Mouse (Mus musculus) embryonic facial prominence, embryonic 13.5 days (tissue): ENCODE measurements at regions not wholly inside any gene's neighbourhood (a gene's known extent, or its start where the extent isn't known, plus 50 kb on each side); places are given as distances from the start of the nearest gene placed in this dataset.
A peak's percentile ranks its signal among the peaks of the same experiment; 100 is the strongest.

Experiments
- ATAC-seq: fragments of 200-750 bp; cut with Nextera tagmentation; 2 replicates; pipeline ENCODE4 v1.8.0; 2017; ENCODE audit warnings: low read depth; ENCODE audit not compliant: insufficient number of reproducible peaks, insufficient read depth, low FRiP score, low TSS enrichment
- H3K27ac ChIP-seq: fragments of 300-500 bp; sonication (generic); 2 replicates; pipeline ENCODE4 v1.5.1; 2015; ENCODE audit warnings: moderate library complexity, mild to moderate bottlenecking, inconsistent platforms
- H3K27me3 ChIP-seq: fragments of 300-500 bp; sonication (generic); 2 replicates; pipeline ENCODE4 v1.6.1; 2015; ENCODE audit warnings: mild to moderate bottlenecking, inconsistent platforms
- H3K36me3 ChIP-seq: fragments of 300-500 bp; sonication (generic); 2 replicates; pipeline ENCODE4 v1.6.1; 2015; ENCODE audit warnings: mild to moderate bottlenecking, inconsistent platforms
- H3K4me1 ChIP-seq: fragments of 300-500 bp; sonication (generic); 2 replicates; pipeline ENCODE4 v1.6.1; 2015; ENCODE audit warnings: inconsistent platforms
- H3K4me2 ChIP-seq: fragments of 300-500 bp; sonication (generic); 2 replicates; pipeline ENCODE4 v1.6.1; 2015; ENCODE audit warnings: moderate library complexity, mild to moderate bottlenecking, inconsistent platforms
- H3K4me3 ChIP-seq: fragments of 300-500 bp; sonication (generic); 2 replicates; pipeline ENCODE4 v1.5.1; 2015; ENCODE audit warnings: mild to moderate bottlenecking, inconsistent platforms
- H3K9ac ChIP-seq: fragments of 300-500 bp; sonication (generic); 2 replicates; pipeline ENCODE4 v1.6.1; 2015; ENCODE audit warnings: mild to moderate bottlenecking, inconsistent platforms
- H3K9me3 ChIP-seq: fragments of 300-500 bp; sonication (generic); 2 replicates; pipeline ENCODE4 v1.6.1; 2016; ENCODE audit warnings: inconsistent platforms
- WGBS: fragments of 180-500 bp; shearing (Covaris S2); methylation state at CpG from one replicate; pipeline ENCODE4 v1.1.7; 2015; ENCODE audit warnings: mixed read lengths; 5-methylcytosine and 5-hydroxymethylcytosine counted together

DNA sequence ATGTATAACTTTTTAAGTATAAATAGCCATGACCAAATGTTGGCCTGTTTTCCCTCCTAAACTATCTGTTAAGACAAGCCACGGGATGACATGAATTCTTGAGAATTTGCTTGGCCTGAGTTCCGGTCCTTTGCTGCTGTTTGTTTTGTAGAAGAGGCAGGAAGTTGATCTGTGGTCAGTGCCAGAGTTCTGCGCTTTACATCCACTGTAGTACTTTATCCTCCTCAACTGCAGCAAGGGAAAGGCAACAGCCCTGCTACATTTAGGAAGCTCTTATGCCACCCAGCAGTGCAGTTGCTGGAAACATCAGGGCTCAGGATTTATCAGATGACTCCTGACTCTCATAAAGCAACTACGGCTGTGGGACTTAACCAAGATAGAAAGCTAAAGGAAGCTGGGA lies 508.4 kb upstream of the Map3k7 start:
- 65% methylated on average over 4 of the region's 4 CpGs for WGBS

DNA sequence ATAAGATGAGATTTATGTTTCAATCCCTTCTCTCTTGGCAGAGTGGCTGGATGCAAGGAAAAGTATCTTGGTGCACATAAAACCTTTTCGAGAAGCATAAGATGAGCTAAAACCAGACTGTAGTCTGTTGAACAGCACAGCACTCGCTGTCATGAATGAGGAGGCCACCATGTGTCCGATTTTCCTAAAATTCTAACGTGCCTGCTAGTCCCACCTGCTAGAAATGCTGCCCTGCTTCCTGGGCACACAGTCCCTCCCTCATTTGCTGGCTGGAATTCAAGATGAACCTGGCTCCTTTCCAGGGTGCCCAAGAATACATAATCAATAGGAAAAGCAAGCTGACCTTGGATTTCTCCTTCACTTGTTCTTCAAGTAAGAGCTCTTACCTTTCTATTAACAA lies 501.4 kb upstream of the Map3k7 start:
- Histone ChIP-seq H3K9me3 (no peaks in the 10 kb centered on the region), H3K27ac (no peak overlapping the region), H3K36me3 (no peaks in the 10 kb centered on the region), H3K9ac (no peak overlapping the region), H3K4me2 (no peak overlapping the region), H3K4me3 (no peak overlapping the region), H3K27me3 (no peaks in the 10 kb centered on the region), H3K4me1 (no peaks in the 10 kb centered on the region)
- ATAC-seq: no peak
- 81% methylated on average over 4 of the region's 4 CpGs for WGBS

More for the DNA sequence above, 508.4 kb upstream of the Map3k7 start:
- Histone ChIP-seq H3K9me3 (no peaks in the 10 kb centered on the region), H3K36me3 (no peaks in the 10 kb centered on the region), H3K4me2 (no peak overlapping the region), H3K4me1 (0 out of 2 replicates have a peak, but pooled peaks cover 4% of the 10 kb centered on the region), H3K9ac (no peak overlapping the region), H3K27me3 (no peaks in the 10 kb centered on the region), H3K27ac (no peak overlapping the region), H3K4me3 (no peak overlapping the region)
- no peak for ATAC-seq

- H3K27ac ChIP-seq: no peak overlapping the region
- no peak for ATAC-seq
- 86% methylated on average over 5 of the region's 5 CpGs for WGBS
- no peaks in the 10 kb centered on the region for H3K4me1 ChIP-seq
- no peaks in the 10 kb centered on the region for H3K36me3 ChIP-seq
- no peaks in the 10 kb centered on the region for H3K27me3 ChIP-seq
- H3K9me3 ChIP-seq: no peaks in the 10 kb centered on the region
- no peak overlapping the region for H3K9ac ChIP-seq
- no peak overlapping the region for H3K4me3 ChIP-seq
- H3K4me2 ChIP-seq: no peak overlapping the region
These were observed 500.7 kb upstream of the Map3k7 start for GRCm38 (mm10) chr4:31463130-31463698.

DNA sequence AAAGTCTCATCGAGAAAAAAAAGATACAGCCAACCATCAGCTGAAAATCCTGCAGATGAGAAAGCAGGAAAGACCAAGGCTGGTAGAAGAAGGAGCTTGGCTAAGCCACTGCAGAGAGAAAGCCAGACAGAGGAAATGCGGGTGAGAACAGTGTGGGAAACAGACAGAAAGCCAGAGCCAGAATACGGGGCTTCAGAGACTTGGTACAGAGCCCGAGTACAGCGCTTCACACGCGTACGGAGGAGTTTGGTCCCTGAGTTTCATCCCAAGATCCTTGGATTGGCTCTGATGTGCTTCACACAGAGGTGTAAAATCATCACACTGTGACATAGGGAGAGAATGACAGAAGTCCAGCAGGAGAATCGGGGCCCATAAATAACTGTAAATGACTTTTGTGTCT lies 495.6 kb upstream of the Map3k7 start:
- Histone ChIP-seq H3K27ac (no peak overlapping the region), H3K36me3 (no peaks in the 10 kb centered on the region), H3K4me1 (no peaks in the 10 kb centered on the region), H3K9me3 (no peaks in the 10 kb centered on the region), H3K4me2 (no peak overlapping the region), H3K4me3 (no peak overlapping the region), H3K9ac (no peak overlapping the region), H3K27me3 (no peaks in the 10 kb centered on the region)
- ATAC-seq: no peak
- 88% methylated on average over 9 of the region's 9 CpGs for WGBS

- H3K9ac ChIP-seq: no peak overlapping the region
- no peak overlapping the region for H3K4me3 ChIP-seq
- H3K36me3 ChIP-seq: no peaks in the 10 kb centered on the region
- H3K9me3 ChIP-seq: no peaks in the 10 kb centered on the region
- H3K27ac ChIP-seq: no peak overlapping the region
- ATAC-seq: no peak
- no peaks in the 10 kb centered on the region for H3K27me3 ChIP-seq
- no peaks in the 10 kb centered on the region for H3K4me1 ChIP-seq
- H3K4me2 ChIP-seq: no peak overlapping the region
- 65% methylated on average over 4 of the region's 4 CpGs for WGBS
These were observed 494.1 kb upstream of the Map3k7 start for GRCm38 (mm10) chr4:31469803-31470202.

DNA sequence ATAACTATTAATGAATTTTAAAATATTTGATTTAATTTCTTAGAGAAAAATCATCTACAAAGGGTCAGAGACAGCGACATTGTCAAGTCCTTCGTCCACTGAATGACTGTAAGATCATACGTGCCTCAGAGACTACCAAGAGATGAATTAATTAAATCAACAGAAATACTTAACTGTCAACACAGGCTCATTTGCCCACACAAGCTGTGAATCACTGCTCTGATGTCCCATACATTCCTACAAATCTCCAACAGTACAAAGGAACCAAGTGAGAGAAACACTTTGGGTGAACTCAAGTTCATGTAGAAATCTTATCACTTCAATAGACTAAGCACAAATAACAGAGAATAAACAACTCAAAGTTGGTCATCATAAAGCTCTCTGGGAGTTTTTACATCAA lies 471.4 kb upstream of the Map3k7 start:
- Histone ChIP-seq H3K27ac (no peak overlapping the region), H3K9me3 (no peaks in the 10 kb centered on the region), H3K9ac (no peak overlapping the region), H3K36me3 (no peaks in the 10 kb centered on the region), H3K4me3 (no peak overlapping the region), H3K27me3 (no peaks in the 10 kb centered on the region), H3K4me1 (no peaks in the 10 kb centered on the region), H3K4me2 (no peak overlapping the region)
- WGBS: 91% methylated on average over 3 of the region's 3 CpGs
- ATAC-seq: no peak

DNA sequence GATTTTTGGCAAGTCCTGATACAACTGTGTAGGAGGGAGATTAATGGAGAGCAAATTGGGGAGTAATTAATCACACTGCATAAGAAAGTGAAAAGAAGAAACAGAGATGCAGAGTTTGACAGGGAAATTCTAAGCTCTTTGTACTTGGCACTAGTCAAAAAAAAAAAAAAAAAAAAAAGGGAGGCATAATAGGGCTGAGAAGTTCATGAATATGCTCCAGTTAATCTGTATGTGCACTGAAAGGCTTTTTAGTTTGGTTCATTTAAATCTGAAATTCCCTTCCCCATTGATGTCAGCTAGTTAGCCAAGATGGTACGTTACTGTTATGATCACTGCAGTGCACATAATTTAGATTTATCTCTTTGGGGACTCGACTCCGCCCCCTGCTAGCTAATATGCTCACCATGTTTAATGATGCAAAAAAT lies 470.8 kb upstream of the Map3k7 start:
- Histone ChIP-seq H3K36me3 (no peaks in the 10 kb centered on the region), H3K27ac (no peak overlapping the region), H3K27me3 (no peaks in the 10 kb centered on the region), H3K9ac (no peak overlapping the region), H3K4me3 (no peak overlapping the region), H3K9me3 (no peaks in the 10 kb centered on the region), H3K4me1 (no peaks in the 10 kb centered on the region), H3K4me2 (no peak overlapping the region)
- 84% methylated on average over 3 of the region's 3 CpGs for WGBS
- no peak for ATAC-seq

GRCm38 (mm10) chr4:31499888-31500287 lies 464.0 kb upstream of the Map3k7 start:
- 88% methylated on average over 2 of the region's 2 CpGs for WGBS
- 0 out of 2 replicates have a peak, but pooled peaks have one; percentile 62 for ATAC-seq
- H3K4me2 ChIP-seq: no peak overlapping the region
- no peak overlapping the region for H3K4me3 ChIP-seq
- H3K27ac ChIP-seq: no peak overlapping the region
- H3K9ac ChIP-seq: no peak overlapping the region
- no peaks in the 10 kb centered on the region for H3K4me1 ChIP-seq
- H3K27me3 ChIP-seq: no peaks in the 10 kb centered on the region
- no peaks in the 10 kb centered on the region for H3K36me3 ChIP-seq
- H3K9me3 ChIP-seq: no peaks in the 10 kb centered on the region

DNA sequence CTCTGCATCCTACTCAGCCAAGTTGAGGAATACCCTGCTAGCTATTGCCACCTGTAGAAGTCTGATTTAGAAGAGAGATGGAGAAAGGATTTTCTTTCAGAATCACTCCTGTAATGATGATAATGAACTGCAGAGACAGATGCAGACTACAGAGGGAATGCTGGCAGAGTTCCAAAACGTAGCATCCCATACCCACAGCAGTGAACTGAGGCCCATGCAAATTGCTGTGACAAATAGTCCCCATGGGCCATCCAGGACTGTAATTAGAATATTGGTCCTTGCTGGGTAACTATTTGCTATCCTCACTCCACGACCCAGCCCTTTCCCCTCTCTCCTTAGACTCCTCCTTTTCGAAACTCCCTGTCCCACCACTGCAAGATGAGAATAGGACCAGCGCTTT lies 463.5 kb upstream of the Map3k7 start:
- Histone ChIP-seq H3K9me3 (no peaks in the 10 kb centered on the region), H3K27me3 (no peaks in the 10 kb centered on the region), H3K9ac (no peak overlapping the region), H3K4me3 (no peak overlapping the region), H3K4me2 (no peak overlapping the region), H3K4me1 (no peaks in the 10 kb centered on the region), H3K27ac (no peak overlapping the region), H3K36me3 (no peaks in the 10 kb centered on the region)
- 50% methylated on average over 4 of the region's 4 CpGs for WGBS
- ATAC-seq: no peak

DNA sequence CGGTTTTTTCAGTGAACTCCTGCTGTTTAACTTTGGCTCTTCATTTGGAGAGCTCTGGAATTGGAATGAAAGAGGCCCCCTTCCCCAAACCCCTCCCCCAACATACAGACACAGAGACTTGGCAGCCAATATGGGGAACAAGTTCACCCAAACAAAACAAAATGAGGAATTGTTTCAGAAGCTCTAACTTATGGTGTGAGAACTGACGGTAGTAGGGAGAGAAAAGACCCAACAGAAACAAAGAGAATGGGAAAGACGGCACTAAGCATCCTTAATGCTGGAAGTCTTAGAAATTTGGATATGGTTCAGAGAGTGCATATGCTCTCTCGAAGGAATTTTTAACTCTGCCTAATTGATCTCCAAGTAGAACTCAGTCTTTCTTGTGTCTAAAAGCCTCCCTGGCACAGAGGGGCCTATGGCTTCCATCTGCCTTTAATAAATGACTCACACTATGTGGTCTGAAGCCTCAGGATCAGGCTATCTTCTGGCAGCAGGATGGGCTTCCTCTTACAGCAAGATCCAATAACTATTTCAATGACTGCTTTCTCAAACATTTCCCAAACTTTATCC lies 438.2 kb upstream of the Map3k7 start:
- Histone ChIP-seq H3K4me2 (no peak overlapping the region), H3K9me3 (no peaks in the 10 kb centered on the region), H3K27me3 (no peaks in the 10 kb centered on the region), H3K9ac (no peak overlapping the region), H3K27ac (no peak overlapping the region), H3K4me1 (no peaks in the 10 kb centered on the region), H3K36me3 (no peaks in the 10 kb centered on the region), H3K4me3 (no peak overlapping the region)
- 51% methylated on average over 4 of the region's 4 CpGs for WGBS
- ATAC-seq: no peak

DNA sequence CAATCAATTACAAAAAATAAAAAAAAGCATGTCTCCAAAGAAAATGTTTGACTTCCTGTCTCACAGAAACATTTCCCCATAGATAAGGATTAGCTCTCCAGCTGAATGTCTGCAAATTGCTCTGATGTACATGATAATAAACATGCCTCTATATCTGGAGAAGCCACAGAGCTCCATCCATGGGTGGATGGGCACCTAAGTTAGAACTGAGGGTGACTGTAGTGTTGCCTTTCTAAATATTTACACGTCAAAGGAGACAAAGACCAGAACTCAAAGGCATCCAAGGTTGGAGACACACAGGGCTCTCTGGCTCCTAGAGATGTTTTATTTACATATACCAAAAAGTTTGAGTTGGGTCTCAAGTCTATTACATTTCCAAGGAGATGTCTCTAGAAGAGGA lies 427.1 kb upstream of the Map3k7 start:
- no peak overlapping the region for H3K4me3 ChIP-seq
- no peaks in the 10 kb centered on the region for H3K9me3 ChIP-seq
- no peaks in the 10 kb centered on the region for H3K36me3 ChIP-seq
- no peak overlapping the region for H3K9ac ChIP-seq
- 71% methylated on average over 1 of the region's 1 CpGs for WGBS
- H3K4me1 ChIP-seq: no peaks in the 10 kb centered on the region
- no peaks in the 10 kb centered on the region for H3K27me3 ChIP-seq
- no peak for ATAC-seq
- H3K27ac ChIP-seq: no peak overlapping the region
- no peak overlapping the region for H3K4me2 ChIP-seq

DNA sequence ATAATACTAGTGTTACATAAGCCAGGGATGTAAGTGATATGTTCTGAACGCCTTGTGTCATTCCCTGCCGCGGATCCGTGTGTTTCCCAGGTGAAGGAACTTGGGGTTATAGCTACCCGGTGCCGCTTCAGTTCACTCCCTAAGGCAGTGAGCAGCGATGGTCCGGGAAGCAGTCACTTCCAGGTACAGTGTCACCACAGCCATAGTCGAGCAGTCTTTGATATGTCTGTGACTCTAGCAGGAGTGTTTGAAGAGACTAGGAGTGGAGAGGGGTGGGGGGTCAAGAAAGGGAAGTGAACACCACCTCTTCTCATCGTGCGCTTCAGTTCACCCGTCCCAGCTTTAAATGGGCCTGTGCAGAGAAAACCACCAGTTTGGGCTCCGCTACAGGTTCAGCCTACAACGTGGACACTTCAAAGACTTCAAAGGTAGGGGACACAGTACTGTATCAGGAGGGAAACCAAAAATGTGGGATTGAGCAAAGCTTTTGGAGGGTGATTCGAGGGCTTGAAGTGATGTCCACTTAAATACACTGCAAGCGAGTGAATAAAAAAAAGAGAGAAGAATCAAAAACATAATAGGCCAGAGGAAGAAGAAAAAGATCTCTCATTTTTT lies 410.0 kb upstream of the Map3k7 start:
- Histone ChIP-seq H3K9me3 (no peaks in the 10 kb centered on the region), H3K36me3 (no peaks in the 10 kb centered on the region), H3K4me1 (no peaks in the 10 kb centered on the region), H3K27ac (no peak overlapping the region), H3K9ac (no peak overlapping the region), H3K4me2 (no peak overlapping the region), H3K4me3 (no peak overlapping the region), H3K27me3 (no peaks in the 10 kb centered on the region)
- no peak for ATAC-seq
- 88% methylated on average over 16 of the region's 16 CpGs for WGBS
